Mouse (Mus musculus) ES-CJ7 (cell line): ENCODE data around the gene Smarcal1.

Source experiments
- DNase-seq: peaks from one replicate; pipeline ENCODE4 v3.0.0; 2011; ENCODE audit warnings: low read depth, low spot score

Smarcal1 gene

DNA sequence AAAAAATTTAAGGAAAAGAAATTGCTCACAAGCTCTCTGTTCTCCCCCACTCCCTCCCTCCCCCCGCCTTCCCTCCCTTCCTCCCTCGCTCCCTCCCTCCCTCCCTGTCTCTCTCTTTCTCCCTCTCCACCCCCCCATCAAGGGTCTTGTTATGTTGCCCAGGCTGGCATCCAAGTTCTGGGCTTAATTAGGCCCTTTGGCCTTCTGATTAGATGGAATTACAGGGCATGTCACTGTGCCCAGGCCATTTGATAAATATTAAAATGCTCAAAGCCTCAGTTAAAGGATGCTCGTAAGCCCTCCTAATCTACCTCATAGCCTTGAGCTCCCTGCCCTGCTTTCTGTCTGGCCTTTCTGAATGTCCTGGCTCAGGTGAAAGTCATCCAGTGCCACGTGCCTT, 7.6 kb downstream of the Smarcal1 start:
- no peak for DNase-seq

DNA sequence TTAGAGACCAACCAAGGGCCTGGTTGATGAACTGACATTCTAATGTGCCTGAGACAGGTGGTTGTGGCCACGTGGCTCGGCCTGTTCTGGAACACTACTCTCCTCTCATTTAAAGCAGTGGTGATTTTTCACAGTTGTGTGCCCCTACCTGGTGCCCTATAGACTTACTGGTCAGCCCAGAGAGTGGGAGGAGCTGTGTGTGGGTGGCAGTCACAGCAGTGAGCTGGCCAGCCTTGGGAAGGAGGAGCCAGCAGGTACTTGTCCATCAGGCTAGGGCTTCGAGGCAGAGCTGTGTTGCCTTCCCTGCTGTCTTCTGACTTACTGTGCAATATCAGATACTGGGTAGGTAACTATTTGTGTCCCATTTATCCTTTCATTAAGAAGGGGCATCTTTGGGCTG, 9.3 kb downstream of the Smarcal1 start:
- no peak for DNase-seq

DNA sequence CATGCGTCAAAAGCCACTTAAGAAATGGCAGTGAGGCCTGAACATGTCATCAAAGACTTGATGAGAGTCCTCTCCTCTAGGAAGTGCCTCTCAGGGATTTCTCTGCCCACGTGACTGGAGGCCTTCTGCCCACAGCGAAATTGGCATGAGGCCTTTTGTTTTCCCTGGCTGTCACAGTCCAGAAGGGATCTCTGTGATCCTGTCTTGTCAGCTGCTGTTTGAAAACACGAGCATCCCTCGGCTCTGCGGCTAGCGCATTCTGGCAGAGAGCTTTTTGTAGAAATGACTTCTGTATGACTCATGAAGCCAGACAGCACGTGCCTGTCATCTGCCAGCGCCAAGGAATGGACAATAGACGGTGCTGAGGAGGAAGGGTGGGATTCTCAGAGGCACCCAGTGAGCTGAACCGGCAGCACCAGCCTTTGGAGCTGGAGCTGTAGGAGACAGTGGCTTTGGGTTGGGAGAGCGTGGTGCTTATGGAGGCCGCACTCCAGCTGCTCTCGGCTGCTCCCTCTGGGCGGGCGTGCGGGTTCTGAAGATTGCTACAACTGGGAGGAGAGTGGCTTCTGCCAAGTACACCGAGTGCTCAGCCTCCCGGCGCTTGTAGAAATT, 10.4 kb downstream of the Smarcal1 start:
- DNase-seq, result peak; percentile 20

DNA sequence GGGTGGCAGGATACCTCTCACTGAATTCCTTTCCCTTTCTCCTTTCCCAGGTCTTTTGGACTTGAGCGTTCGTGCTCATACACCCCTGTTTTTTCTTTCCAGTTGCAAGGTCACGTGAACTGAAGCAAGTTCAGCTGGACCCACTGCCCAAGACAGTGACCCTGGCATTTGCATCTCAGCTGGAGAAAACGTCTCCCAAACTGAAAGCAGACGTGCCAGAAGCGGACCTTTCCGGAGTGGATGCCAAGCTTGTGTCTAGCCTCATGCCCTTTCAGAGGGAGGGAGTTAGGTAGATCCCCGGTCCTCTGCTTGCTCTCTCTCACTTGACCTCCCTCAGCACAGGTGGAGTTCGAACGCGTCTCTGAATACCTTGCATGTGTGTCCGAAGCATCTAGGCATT, 12.6 kb downstream of the Smarcal1 start:
- no peak for DNase-seq

DNA sequence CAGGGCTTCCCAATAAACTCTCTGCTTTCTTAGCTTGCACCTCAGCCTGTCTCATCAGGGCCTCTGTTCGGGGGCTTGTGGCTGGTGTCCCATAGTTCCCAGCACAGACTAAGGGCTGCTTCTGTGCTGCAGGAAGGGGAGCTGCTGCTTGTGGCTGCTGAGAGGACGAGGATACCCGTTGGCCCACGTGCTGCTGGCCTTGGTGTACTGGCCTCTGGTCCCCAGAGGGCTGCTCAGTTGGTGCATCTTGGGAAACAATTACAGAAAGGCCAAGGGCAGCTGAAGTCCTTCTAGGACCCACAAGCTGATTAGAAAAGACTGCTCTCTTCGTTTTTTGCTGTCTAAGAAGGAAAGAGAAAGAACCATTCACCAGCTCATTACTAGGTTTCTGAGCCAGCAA, 13.2 kb downstream of the Smarcal1 start:
- no peak for DNase-seq

DNA sequence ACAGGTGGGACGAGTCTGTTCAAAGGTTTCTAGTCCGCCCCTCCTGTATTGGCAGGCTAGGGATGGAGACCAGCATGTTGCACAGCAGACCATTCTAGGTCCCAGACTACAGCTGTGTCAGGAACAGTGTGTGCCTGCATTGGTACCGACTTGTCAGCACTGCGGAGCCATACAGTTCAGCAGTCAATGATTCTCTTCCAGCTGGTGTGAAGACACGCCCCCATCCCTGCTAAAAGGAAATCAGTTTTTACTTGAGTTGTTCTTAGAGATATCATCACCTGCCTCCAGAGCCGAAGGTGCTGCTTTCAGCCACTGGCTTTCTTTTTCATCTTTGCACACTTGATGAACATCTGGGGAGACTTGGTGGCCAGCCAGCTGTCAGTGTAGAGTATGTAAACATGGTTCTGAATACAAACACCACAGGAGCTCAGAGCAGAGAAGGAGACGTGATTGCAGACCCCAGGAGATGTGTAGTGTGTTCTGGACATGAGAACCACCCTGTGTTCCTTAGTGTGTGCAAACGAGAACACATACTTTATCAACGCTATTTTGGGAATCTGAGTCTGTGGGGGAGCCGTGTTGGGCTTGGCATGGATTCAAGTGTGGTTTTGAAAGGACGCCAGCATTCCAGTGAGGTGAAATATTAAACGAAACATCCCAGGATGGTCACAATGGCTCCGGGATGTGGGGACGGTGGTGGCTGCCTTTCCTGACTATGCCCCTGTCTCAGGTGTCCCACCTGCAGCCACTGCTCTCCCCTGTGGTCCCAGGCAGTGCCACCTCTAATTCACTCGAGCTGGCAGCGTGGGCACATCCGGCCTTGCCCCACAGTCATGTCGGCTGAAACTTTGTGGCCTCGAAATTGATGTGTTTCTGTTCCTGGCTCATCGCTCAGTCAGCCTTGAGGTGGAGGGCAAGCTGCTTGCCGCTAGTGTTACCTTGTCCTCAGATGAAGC, 16.4 kb downstream of the Smarcal1 start:
- DNase-seq, result no peak

DNA sequence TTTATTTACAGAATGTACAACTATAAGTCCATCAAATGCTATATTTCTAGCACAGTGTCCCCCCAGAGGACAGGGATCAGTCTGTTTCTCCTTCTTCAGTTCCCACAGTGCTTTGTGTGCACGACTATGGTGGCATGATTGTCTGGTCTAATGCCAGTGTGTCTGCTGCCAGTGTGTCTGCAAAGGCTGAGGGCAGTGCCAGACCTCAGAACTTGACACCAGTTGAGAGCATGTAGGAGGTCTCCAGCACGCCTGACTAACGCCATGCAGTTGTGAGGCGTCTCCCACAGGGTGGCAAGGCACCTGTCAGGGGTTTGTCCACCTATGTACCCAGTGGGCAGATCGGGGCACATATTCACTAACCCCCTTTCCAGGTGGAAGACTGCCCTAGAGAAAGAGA, 17.7 kb downstream of the Smarcal1 start:
- no peak for DNase-seq

DNA sequence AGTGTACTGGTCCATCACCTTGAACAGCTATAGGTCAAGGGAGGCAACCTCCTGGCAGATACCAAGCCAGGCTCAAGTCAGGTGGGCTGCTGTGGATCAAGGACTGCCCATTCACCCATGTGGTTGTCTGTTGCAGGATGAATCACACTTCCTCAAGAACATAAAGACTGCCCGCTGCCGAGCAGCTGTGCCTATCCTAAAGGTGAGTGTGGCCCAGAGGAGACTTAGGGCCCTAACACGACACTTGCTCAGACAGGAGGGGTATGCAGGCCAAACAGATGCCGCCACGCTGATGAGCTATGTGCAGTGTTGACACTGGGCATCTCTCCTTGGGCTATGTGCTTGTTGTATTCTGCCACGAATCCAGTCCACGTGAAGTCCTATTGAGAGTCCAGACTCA, 18.2 kb downstream of the Smarcal1 start:
- DNase-seq, result no peak

DNA sequence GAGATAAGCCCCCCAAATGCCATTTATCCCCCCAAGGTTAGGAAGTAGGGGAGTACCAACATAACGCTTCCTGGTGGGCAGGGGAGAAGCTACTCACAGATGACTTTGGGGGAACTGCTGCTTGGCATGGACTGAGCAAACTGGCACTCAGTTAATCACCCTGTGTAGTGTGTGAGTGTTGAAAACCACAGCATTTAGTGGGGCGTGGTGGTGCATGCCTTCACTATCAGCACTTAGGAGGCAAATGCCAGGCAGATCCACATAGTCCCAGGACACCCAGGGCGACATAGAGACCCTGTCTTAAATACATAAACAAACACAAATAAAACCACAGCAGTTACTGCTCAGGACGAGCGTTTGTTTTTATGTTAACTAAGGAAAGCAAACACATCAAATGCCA, 19.1 kb downstream of the Smarcal1 start:
- no peak for DNase-seq

DNA sequence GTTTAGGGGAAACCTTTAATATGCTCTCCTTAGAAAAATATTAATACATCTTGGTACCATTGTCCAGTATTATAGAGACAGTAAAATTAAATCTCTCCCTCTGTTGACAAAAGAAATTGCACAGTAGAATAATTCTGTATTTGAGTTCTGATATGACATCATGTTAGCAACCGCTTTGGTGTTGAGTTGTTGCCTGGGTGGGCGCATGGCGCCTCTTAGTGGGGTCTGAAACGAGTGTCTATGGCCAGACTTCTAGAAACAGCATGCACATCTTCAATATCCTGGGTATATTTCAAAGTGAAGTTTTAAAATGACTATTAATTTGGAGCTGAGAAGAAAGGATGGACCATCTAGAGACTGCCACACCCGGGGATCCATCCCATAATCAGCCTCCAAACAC, 19.8 kb downstream of the Smarcal1 start:
- no peak for DNase-seq

DNA sequence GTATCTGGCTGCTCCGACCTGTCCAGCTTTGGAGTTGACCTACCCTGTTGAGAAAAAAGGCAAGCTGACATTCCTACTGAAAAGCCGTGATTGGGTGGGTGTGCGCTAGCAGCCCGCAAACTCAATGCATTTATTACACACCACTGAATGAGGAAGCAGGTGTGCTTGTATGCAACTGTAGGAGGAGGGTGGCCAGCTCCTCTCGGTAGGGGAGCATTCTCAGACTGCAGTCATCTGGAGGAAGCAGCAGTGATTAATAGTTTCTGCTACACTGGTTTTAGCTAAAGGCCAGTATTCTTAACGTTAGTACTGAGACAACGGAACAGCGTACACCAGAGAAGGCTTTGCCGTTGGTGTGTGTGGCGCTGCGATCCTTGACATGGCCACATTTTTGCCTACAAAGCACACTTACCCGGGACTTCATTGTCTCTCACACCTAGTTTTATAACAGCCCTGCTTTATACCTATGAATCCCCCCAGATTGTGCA, 23.2 kb downstream of the Smarcal1 start:
- no peak for DNase-seq

DNA sequence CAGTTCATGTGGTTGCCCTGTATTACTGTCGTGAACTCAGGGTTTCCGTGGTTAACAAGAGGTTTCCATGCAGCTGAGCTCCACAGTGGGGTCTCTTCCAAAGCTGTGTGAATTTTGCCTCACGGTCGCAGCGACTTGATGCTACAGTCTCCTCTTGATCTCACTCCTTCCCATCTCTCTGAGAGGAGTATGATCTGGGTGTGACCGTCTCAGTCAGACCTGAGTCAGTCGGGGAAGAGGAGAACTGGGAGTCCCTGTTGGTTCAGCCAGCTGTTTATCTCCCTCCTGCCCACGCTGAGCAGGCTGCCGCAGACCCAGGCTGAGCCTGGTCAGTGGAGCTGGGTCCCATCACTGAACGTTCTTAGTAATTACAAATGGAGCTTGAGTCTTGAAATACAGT, 26.1 kb downstream of the Smarcal1 start:
- no peak for DNase-seq

DNA sequence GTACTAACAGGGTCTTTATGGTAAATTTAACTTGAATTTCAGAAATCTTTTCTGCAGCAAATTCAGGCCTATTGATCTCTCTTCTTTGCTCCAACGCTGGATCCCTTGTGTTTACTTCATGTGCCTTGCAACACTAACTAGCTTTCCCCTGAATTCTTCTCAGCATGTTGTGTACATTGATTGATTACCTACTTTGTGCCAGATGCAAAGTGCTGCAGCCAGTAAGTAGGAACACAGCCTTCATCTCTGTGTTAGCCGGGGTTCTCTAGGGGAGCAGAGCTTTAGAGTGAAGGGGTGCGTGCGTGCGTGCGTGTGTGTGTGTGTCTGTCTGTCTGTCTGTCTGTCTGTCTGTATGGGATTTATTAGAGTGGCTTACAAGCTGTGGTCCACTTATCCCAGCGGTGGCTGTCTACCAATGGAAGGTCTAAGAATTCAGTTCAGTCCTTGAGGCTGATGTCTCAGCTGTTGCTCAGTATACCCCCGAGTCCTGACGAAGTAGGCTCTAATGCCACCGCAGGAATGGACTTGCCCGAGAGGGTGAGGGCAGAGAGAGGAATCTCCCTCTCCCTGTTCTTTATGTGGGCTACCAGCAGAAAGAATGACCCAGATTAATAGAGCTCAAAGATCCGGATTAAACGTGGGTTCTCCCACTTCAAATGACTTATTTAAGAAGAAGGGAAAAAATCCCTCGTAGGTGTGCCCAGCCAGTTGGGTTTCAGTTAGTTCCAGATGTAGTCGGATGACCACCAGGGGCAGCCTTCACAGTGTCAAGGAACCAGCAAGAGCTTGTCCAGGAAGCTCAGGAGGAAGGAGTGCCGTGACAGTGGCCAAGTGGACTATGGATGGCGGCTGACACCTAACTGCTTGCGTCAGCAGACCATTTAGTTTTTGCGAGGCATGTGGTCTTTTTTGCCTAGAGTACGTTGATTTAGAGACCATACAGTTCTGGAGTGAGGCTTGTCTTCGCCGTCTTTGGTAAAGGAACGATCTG, 27.1 kb downstream of the Smarcal1 start:
- peak; percentile 54 for DNase-seq

DNA sequence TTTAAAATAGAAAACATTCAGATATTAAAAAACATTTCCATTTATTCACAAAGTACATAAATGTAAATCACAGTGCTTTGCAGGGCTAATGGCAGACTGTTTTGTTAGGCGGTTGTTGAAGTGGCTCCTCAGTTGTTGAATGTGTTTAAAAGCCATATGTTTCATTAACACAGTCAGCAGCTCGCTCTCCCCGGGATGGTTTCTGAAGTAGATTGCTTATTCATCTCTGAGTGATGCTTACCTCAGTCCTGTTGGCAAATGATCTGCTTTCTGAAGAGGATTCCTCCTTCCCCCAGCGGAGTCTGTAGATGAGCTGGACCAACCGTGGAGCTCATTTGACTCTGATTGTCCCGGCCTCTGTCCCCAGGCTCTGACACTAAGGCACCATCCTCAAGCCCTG, 29.1 kb downstream of the Smarcal1 start:
- no peak for DNase-seq

DNA sequence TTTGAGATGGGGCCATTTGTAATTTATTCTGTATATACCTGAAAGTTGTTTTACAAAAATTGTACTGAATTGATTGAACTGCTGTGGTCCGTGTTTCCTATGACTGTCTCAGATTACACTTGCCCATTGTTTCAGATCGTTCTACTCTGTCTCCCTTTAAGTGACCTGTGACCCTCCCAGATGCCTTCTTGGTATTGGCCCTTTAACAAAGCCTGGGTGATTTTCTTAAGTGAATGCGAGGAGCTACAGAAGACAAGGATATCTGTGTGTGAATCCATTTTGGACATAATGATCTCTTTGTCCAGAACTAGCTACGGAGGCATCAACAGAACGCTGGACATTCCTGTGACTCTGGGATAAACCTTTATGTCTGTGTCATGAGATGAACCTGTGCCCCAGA, 52.2 kb downstream of the Smarcal1 start:
- DNase-seq, result no peak

DNA sequence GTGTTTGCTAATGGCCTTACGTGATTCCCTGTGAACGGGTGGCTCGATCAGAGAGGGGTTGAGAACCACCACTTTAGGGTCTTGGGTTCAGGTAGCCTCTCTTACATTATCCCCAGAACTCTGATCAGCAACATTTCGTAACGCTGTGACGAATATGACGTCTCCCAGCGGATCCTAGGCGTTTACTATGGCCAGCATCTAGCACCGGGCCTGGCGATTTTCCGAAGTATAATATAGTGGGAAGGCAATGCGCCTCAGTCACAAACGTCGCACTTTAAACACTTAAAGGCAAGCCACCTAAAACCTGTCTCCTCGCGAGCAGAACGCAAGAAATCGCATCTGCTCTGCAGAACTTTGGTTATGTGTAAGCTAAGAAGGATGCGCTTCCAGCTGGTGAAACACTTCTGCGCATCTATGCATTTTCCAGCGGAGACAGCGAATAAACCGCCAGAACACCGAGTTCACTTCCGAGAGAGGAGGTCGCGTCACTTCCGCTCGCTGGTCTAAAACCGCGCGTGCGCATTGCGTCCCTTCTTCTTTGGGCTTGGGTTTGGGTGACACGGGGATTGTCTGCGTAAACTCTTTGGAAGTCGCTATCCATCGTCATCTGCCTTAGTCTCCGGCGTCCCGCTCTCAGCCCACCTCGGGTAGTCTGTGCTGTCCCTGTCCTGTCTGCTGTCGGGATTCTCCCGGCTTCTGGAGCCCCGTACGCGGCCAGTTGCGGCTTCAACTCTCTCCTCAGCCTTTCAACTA, 57.8 kb downstream of the Smarcal1 start:
- DNase-seq, result peak; percentile 97

DNA sequence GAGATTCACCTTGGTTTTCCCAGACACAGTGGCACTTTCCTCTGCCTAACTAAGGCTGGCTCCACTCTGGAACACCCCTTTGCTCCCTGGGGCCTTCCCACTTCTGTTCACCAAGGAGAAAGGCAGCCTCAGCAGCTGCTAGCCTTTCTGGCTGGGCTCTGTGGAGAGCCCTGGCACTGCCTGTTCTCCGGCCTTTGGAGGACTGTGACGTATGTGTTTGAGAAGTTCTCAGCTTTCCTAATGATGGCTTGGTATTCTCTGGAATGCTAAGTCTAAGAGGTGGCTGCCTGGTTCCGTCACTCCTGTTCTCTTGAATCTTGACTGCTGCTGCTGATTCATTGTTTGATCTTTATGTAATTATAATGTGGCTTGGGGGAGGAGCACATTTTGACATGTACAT, 90.0 kb downstream of the Smarcal1 start:
- DNase-seq, result peak; percentile 11
